Comparison of ENCODE assay signal across 7 mouse cellular contexts in genomic region chrX:18161796-18162191, GRCm38 (mm10). TPM values are rescaled to one million over a fixed set of nuclear protein-coding genes. Genes with fewer than 3 reads are reported as not detected.
A peak's percentile ranks its signal among the peaks of the same experiment; 100 is the strongest.
DNase-seq lines count a peak whose midpoint lies in the region; ATAC-seq and TF ChIP-seq lines count a peak whose summit lies in the region.

No protein-coding gene starts in this region.

- H3K9me3 ChIP-seq in limb, embryonic 11.5 days (ENCODE audit: control insufficient read depth, low read length) = no peaks in the 10 kb centered on the region

- no peaks in the 10 kb centered on the region for H3K4me1 ChIP-seq in embryonic fibroblast, embryonic 13.5 days (ENCODE audit: control insufficient read depth, insufficient read depth, low read length)
- no peaks in the 10 kb centered on the region for H3K4me1 ChIP-seq in limb, embryonic 11.5 days (ENCODE audit: control insufficient read depth, insufficient read depth, low read length)

- peaks cover 36% of the 10 kb centered on the region for H3K79me2 ChIP-seq in myocyte (ENCODE audit: control insufficient read depth, insufficient read depth)

- no peaks in the 10 kb centered on the region for H3K36me3 ChIP-seq in limb, embryonic 11.5 days (ENCODE audit: control insufficient read depth, insufficient read depth, low read length)
- no peaks in the 10 kb centered on the region for H3K36me3 ChIP-seq in myocyte (ENCODE audit: control insufficient read depth, insufficient read depth)

- TF ChIP-seq CTCF in left cerebral cortex, adult 2 months (IDR thresholded peaks at IDR 0.05) = no peak
- no peak for TF ChIP-seq CTCF in embryonic fibroblast, embryonic 13.5 days (IDR thresholded peaks at IDR 0.05; ENCODE audit: borderline replicate concordance, insufficient read depth, low read length)

- peak overlapping the region; percentile 76 for H3K9ac ChIP-seq in limb, embryonic 11.5 days (ENCODE audit: low read length)

- WGBS in limb, embryonic 11.5 days = under 1% methylated on average over 24 of the region's 28 CpGs

- intact Hi-C loops in left cerebral cortex, adult 2 months (cut with DNase I) = loop anchor here (2.0 to 5.0 kb wide), 4 partner anchors 93 to 1264 kb away; partner anchors contain the start of gene Ndp

- H3K27me3 ChIP-seq in limb, embryonic 11.5 days (ENCODE audit: control insufficient read depth, insufficient read depth, low read length) = no peaks in the 10 kb centered on the region
- H3K27me3 ChIP-seq in myocyte (ENCODE audit: control insufficient read depth, insufficient read depth, insufficient read length) = no peaks in the 10 kb centered on the region

- peak overlapping the region; percentile 60 for H3ac ChIP-seq in myocyte (ENCODE audit: control insufficient read depth, insufficient read length)

- peak overlapping the region; percentile 98 for H3K4me3 ChIP-seq in left cerebral cortex, adult 2 months
- peak overlapping the region; percentile 54 for H3K4me3 ChIP-seq in embryonic fibroblast, embryonic 13.5 days (ENCODE audit: insufficient read depth, low read length)
- peak overlapping the region; percentile 78 for H3K4me3 ChIP-seq in limb, embryonic 11.5 days (ENCODE audit: low read depth, low read length)
- H3K4me3 ChIP-seq in myocyte = peak overlapping the region; percentile 88

- ATAC-seq in limb, embryonic 11.5 days (ENCODE audit: insufficient number of reproducible peaks, low FRiP score, low TSS enrichment, low read depth) = peak; percentile 85

- no peak for TF ChIP-seq POLR2A in embryonic fibroblast, embryonic 13.5 days (IDR thresholded peaks at IDR 0.05; ENCODE audit: low read depth, low read length)
- no peak for TF ChIP-seq POLR2A in myocyte (IDR thresholded peaks at IDR 0.05; ENCODE audit: insufficient read length, low read depth)

- peak overlapping the region; percentile 56 for H3K4me2 ChIP-seq in limb, embryonic 11.5 days (ENCODE audit: low read depth, severe bottlenecking)
- peak overlapping the region; percentile 68 for H3K4me2 ChIP-seq in myocyte (ENCODE audit: low read depth)

- DNase-seq in left cerebral cortex, adult 2 months (ENCODE audit: extremely low spot score in 1 of 2, low spot score in 2 of 2) = no peak
- no peak for DNase-seq in left cerebral cortex, adult 11 months (ENCODE audit: low spot score)
- peak; percentile 28 for DNase-seq in brain, embryonic 18.5 days (ENCODE audit: low read depth, low spot score)
- no peak for DNase-seq in limb, embryonic 11.5 days (ENCODE audit: low spot score)
- DNase-seq in embryo, embryonic 9.5 days (ENCODE audit: extremely low spot score) = no peak

- H3K27ac ChIP-seq in left cerebral cortex, adult 2 months = peak overlapping the region; percentile 96
- peak overlapping the region; percentile 81 for H3K27ac ChIP-seq in embryonic fibroblast, embryonic 13.5 days (ENCODE audit: insufficient read depth, low read length)
- peak overlapping the region; percentile 65 for H3K27ac ChIP-seq in limb, embryonic 11.5 days (replicated peaks; ENCODE audit: low read depth, low read length)

TF ChIP-seq in myocyte, 11 proteins besides CTCF, POLR2A, EP300 and RAD21:
- TF ChIP-seq CEBPB (IDR thresholded peaks at IDR 0.05; ENCODE audit: insufficient read depth, poor library complexity, severe bottlenecking) = no peak
- no peak for TF ChIP-seq MYOG (IDR thresholded peaks at IDR 0.05; ENCODE audit: control insufficient read depth in 1 of 3, insufficient read depth in 1 of 3, insufficient read length in 2 of 3, low read depth in 2 of 3)
- no peak for TF ChIP-seq SRF (IDR thresholded peaks at IDR 0.05; ENCODE audit: control insufficient read depth, insufficient read length, low read depth)
- no peak for TF ChIP-seq REST (IDR thresholded peaks at IDR 0.05; ENCODE audit: insufficient read depth, insufficient read length)
- no peak for TF ChIP-seq MAX (IDR thresholded peaks at IDR 0.05; ENCODE audit: low read depth)
- TF ChIP-seq TCF12 (IDR thresholded peaks at IDR 0.05; ENCODE audit: insufficient read depth, poor library complexity, severe bottlenecking) = no peak

RNA-seq across cellular contexts. Expression of gene Kdm6a, which starts 0.6 kb away (rescaled TPM):
- total RNA-seq in left cerebral cortex, adult 2 months (2021) = 10 to 100 TPM; 45.8 to 47.7 TPM
- polyA plus RNA-seq in embryonic fibroblast, embryonic 13.5 days (2011; ENCODE audit: insufficient read length, low read depth, missing spikeins) = 22.4 and 27.3 TPM in 2 replicates
- 31.4 and 39.7 TPM in 2 replicates for polyA plus RNA-seq in limb, embryonic 11.5 days (2014; fragmentation: Nextera tagmentation; extraction: Ambion mirVana)
- polyA plus RNA-seq in myocyte (2012; fragmentation: generic; extraction: Trizol) = 5.7 TPM

RNA-seq across cellular contexts. Expression of gene Dusp21, which starts 16.1 kb away (rescaled TPM):
- total RNA-seq in left cerebral cortex, adult 2 months (2021) = not detected
- not detected in 2 replicates for polyA plus RNA-seq in embryonic fibroblast, embryonic 13.5 days (2011; ENCODE audit: insufficient read length, low read depth, missing spikeins)
- polyA plus RNA-seq in limb, embryonic 11.5 days (2014; fragmentation: Nextera tagmentation; extraction: Ambion mirVana) = not detected in 2 replicates
- not detected for polyA plus RNA-seq in myocyte (2012; fragmentation: generic; extraction: Trizol)
